Mouse (Mus musculus): Measurements from ENCODE around the gene Zcchc4.

DNA sequence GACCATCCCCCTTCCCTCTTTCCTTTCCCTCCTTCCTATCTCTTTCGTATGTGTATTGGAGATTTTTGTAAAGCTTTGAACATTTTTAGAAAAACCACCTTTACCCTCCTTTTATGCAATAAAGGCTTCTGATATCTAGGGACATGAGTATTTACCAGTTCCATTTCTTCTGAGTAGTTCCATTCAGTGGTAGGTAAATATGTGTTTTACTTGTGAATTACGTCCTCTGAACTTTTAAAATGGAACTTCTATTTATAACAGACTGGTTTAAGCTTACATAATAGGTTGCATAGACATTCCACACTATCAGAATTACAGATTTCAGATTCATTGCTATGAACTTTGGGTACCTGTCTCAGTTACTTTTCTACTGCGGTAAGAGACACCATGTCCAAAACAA lies 19.9 kb upstream of the Zcchc4 start:
- TF ChIP-seq CTCF (IDR thresholded peaks at IDR 0.05; ENCODE audit: low read depth) (no peak), EP300 (IDR thresholded peaks at IDR 0.05; ENCODE audit: low read depth) (no peak)
